Mouse (Mus musculus) kidney, embryonic 15.5 days (tissue): ENCODE measurements around the gene Erich3. TPM values are rescaled to one million over a fixed set of nuclear protein-coding genes. Genes with fewer than 3 reads are reported as not detected.

ENCODE experiments used
- ATAC-seq: fragments of 200-750 bp; cut with Nextera tagmentation; replicated peaks from 2 replicates; pipeline ENCODE4 v1.8.0; 2017; ENCODE audit warnings: moderate TSS enrichment; ENCODE audit not compliant: low FRiP score
- H3K27ac ChIP-seq: fragments of 300-500 bp; sonication (generic); 2 replicates; pipeline ENCODE4 v1.5.1; 2015; ENCODE audit warnings: mild to moderate bottlenecking, inconsistent platforms
- H3K27me3 ChIP-seq: fragments of 300-500 bp; sonication (generic); 2 replicates; pipeline ENCODE4 v1.6.1; 2015; ENCODE audit warnings: inconsistent platforms
- H3K36me3 ChIP-seq: fragments of 300-500 bp; sonication (generic); 2 replicates; pipeline ENCODE4 v1.6.1; 2015; ENCODE audit warnings: inconsistent platforms
- H3K4me1 ChIP-seq: fragments of 300-500 bp; sonication (generic); 2 replicates; pipeline ENCODE4 v1.6.1; 2015; ENCODE audit warnings: inconsistent platforms
- H3K4me2 ChIP-seq: fragments of 300-500 bp; sonication (generic); 2 replicates; pipeline ENCODE4 v1.6.1; 2015; ENCODE audit warnings: moderate library complexity, mild to moderate bottlenecking, inconsistent platforms
- H3K4me3 ChIP-seq: fragments of 300-500 bp; sonication (generic); replicated peaks from 2 replicates; pipeline ENCODE4 v1.5.1; 2015; ENCODE audit warnings: mild to moderate bottlenecking, inconsistent platforms
- H3K9ac ChIP-seq: fragments of 300-500 bp; sonication (generic); 2 replicates; pipeline ENCODE4 v1.6.1; 2015; ENCODE audit warnings: mild to moderate bottlenecking, inconsistent platforms
- H3K9me3 ChIP-seq: fragments of 300-500 bp; sonication (generic); replicated peaks from 2 replicates; pipeline ENCODE4 v1.6.1; 2016; ENCODE audit warnings: inconsistent platforms
- WGBS: fragments of 180-500 bp; shearing (Covaris S2); methylation state at CpG from one replicate; pipeline ENCODE4 v1.1.7; 2015; ENCODE audit warnings: mixed read lengths; 5-methylcytosine and 5-hydroxymethylcytosine counted together
- polyA plus RNA-seq: library from polyadenylated mRNA; unstranded; fragments of >200 nt; fragmentation: Nextera tagmentation; extraction: Ambion mirVana; gene quantifications from 2 replicates; pipeline ENCODE4 v1.2.1, GENCODE M21; 2015

Gene Erich3
- polyA plus RNA-seq, 1 experiment from 2014 or later, result 0.10 TPM

GRCm38 (mm10) chr3:154683667-154684066 is 20.0 kb downstream of the Erich3 start:
- Histone ChIP-seq H3K4me1 (no peaks in the 10 kb centered on the region), H3K9ac (no peak overlapping the region), H3K36me3 (no peaks in the 10 kb centered on the region), H3K4me2 (no peak overlapping the region), H3K4me3 (no peak overlapping the region), H3K27me3 (0 out of 2 replicates have a peak, but pooled peaks cover 3% of the 10 kb centered on the region), H3K9me3 (no peaks in the 10 kb centered on the region), H3K27ac (no peak overlapping the region)
- 77% methylated on average over 2 of the region's 2 CpGs for WGBS
- ATAC-seq, result no peak

- H3K4me3 ChIP-seq, result no peak overlapping the region
- peaks cover 11% of the 10 kb centered on the region; the same call in 1 of the 2 replicates for H3K27me3 ChIP-seq
- H3K27ac ChIP-seq, result no peak overlapping the region
- no peak overlapping the region for H3K4me2 ChIP-seq
- H3K9me3 ChIP-seq, result no peaks in the 10 kb centered on the region
- ATAC-seq, result no peak
- H3K9ac ChIP-seq, result no peak overlapping the region
- H3K36me3 ChIP-seq, result no peaks in the 10 kb centered on the region
- H3K4me1 ChIP-seq, result peaks cover 14% of the 10 kb centered on the region
Measured at GRCm38 (mm10) chr3:154690260-154690659, 26.6 kb downstream of the Erich3 start.

DNA sequence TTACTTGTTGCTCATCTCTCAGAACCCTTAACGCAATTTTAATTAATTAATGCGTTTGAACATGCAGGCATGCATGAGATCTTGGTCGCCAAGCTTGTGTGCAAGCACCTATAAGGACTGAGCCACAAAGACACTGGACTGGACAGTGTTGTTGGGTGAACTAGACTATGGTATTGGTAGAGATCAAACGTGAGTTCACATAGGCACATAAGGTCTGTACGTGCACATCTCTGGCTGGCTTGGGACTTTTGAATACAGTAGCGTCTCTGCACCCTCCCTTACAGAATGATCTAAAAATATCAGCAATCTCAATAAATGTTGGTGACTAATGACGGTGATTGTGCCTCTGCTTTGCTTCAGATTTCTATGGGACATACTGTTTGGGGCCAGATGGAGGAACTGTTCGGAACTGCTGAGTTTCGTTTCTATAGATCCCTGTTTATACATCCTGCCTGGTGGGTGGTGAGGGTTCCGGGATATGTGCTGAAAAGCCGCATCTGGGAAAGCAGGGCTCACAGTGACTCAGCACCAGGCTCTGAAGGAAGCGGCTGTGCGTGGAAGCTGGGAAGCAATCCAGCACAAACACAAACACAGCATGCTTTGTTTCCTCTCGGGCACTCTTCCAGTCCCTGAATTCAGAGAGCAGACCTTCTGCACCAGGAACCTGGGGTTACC is 28.4 kb downstream of the Erich3 start:
- H3K27me3 ChIP-seq, result peaks cover 12% of the 10 kb centered on the region; the same call in 1 of the 2 replicates
- peak overlapping the region; percentile 33 for H3K4me2 ChIP-seq
- H3K4me3 ChIP-seq, result no peak overlapping the region
- H3K9ac ChIP-seq, result no peak overlapping the region
- 41% methylated on average over 14 of the region's 14 CpGs for WGBS
- H3K27ac ChIP-seq, result no peak overlapping the region
- peaks cover 18% of the 10 kb centered on the region for H3K4me1 ChIP-seq
- peak; percentile 91 for ATAC-seq
- H3K36me3 ChIP-seq, result no peaks in the 10 kb centered on the region
- H3K9me3 ChIP-seq, result no peaks in the 10 kb centered on the region

- ATAC-seq, result no peak
- 0 out of 2 replicates have a peak overlapping the region, but pooled peaks have one; percentile 33 for H3K4me2 ChIP-seq
- 56% methylated on average over 3 of the region's 3 CpGs for WGBS
Measured at GRCm38 (mm10) chr3:154692572-154692922, 28.9 kb downstream of the Erich3 start.

GRCm38 (mm10) chr3:154693902-154694301 is 30.2 kb downstream of the Erich3 start:
- Histone ChIP-seq H3K4me1 (peaks cover 18% of the 10 kb centered on the region), H3K4me3 (no peak overlapping the region)
- no peak for ATAC-seq

More at GRCm38 (mm10) chr3:154692572-154692922, 28.9 kb downstream of the Erich3 start:
- no peak overlapping the region for H3K9ac ChIP-seq
- no peaks in the 10 kb centered on the region for H3K36me3 ChIP-seq
- peaks cover 12% of the 10 kb centered on the region; the same call in 1 of the 2 replicates for H3K27me3 ChIP-seq
- H3K4me1 ChIP-seq, result peaks cover 18% of the 10 kb centered on the region
- H3K9me3 ChIP-seq, result no peaks in the 10 kb centered on the region
- H3K27ac ChIP-seq, result no peak overlapping the region
- H3K4me3 ChIP-seq, result no peak overlapping the region

DNA sequence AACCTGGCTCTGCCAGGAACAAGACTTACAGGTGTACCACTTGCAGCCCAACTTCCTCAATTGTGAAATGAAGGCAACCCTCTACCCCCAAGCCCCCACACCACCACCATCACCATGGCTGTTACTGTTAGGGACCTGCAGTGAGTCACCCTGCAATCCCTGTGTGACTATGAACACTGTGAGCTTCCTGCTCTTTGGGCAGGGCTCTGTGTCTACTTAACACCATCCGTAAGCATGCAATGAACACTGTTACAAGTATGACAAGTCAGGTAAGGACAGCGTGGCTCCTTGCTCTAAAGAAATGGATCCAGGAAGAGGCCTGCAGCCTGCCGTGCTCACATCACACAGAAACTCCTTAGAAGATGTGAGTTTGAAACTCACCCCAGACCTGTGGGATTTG is 33.0 kb downstream of the Erich3 start:
- Histone ChIP-seq H3K27me3 (peaks cover 8% of the 10 kb centered on the region; the same call in 1 of the 2 replicates), H3K27ac (no peak overlapping the region), H3K4me2 (no peak overlapping the region), H3K36me3 (no peaks in the 10 kb centered on the region), H3K9ac (no peak overlapping the region), H3K4me1 (peaks cover 31% of the 10 kb centered on the region), H3K9me3 (no peaks in the 10 kb centered on the region), H3K4me3 (no peak overlapping the region)
- 94% methylated on average over 3 of the region's 3 CpGs for WGBS
- no peak for ATAC-seq

More at GRCm38 (mm10) chr3:154693902-154694301, 30.2 kb downstream of the Erich3 start:
- peaks cover 12% of the 10 kb centered on the region; the same call in 1 of the 2 replicates for H3K27me3 ChIP-seq
- H3K4me2 ChIP-seq, result no peak overlapping the region
- no peaks in the 10 kb centered on the region for H3K36me3 ChIP-seq
- 81% methylated on average over 4 of the region's 4 CpGs for WGBS
- H3K27ac ChIP-seq, result no peak overlapping the region
- H3K9me3 ChIP-seq, result no peaks in the 10 kb centered on the region
- H3K9ac ChIP-seq, result no peak overlapping the region

- Histone ChIP-seq H3K4me2 (no peak overlapping the region), H3K27ac (no peak overlapping the region), H3K4me1 (peaks cover 20% of the 10 kb centered on the region), H3K4me3 (no peak overlapping the region), H3K36me3 (no peaks in the 10 kb centered on the region), H3K9me3 (no peaks in the 10 kb centered on the region), H3K27me3 (0 out of 2 replicates have a peak, but pooled peaks cover 6% of the 10 kb centered on the region), H3K9ac (no peak overlapping the region)
- 23% methylated on average over 5 of the region's 5 CpGs for WGBS
- ATAC-seq, result no peak
Measured at GRCm38 (mm10) chr3:154698907-154699306, 35.2 kb downstream of the Erich3 start.

DNA sequence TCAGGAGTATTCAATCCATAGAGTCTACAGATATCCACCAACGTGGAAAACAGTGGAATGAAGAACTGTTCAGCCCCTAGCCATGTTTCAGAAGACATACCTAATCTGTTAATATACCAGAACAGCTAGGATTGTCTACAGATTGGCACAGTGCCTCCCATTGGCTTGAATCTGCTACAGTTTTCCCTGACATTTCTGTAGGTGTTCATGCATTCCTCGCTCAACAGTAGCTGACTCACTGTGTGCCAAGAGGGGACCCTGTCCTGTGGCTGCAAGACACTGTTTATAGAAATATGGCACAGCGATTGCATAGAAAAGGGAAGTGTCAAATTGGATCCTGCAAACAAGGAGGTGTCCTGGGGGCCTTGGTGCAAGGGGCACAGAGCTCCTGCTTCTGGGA is 36.6 kb downstream of the Erich3 start:
- peaks cover 22% of the 10 kb centered on the region for H3K4me1 ChIP-seq
- H3K4me2 ChIP-seq, result no peak overlapping the region
- no peak overlapping the region for H3K27ac ChIP-seq
- whole genome bisulfite sequencing, result 60% methylated on average over 3 of the region's 3 CpGs
- no peaks in the 10 kb centered on the region for H3K9me3 ChIP-seq
- H3K27me3 ChIP-seq, result 0 out of 2 replicates have a peak, but pooled peaks cover 6% of the 10 kb centered on the region
- H3K4me3 ChIP-seq, result no peak overlapping the region
- no peak overlapping the region for H3K9ac ChIP-seq
- ATAC-seq, result no peak
- H3K36me3 ChIP-seq, result no peaks in the 10 kb centered on the region

DNA sequence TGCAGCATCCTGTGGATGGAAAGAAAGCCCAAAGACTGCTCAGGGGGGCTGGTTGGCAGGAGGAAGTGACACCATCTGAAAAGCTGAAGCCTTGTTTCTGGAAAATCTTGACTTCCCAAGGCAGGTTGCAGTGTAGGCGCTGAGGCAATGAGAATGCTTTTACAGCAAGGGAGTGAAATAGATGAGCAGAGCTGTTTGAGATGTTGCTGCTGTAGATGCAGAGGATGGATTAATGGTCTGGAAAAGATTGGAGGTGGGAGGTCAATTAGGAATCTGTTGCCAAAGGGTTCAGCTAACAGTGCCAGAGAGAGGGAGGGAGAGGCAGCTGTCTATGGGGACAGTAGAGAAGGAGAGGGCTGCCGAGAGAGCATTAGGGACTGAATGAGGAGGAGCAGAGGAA is 37.1 kb downstream of the Erich3 start:
- H3K27me3 ChIP-seq, result 0 out of 2 replicates have a peak, but pooled peaks cover 6% of the 10 kb centered on the region
- no peak overlapping the region for H3K9ac ChIP-seq
- no peak overlapping the region for H3K27ac ChIP-seq
- no peak overlapping the region for H3K4me3 ChIP-seq
- ATAC-seq, result peak; percentile 83
- no peak overlapping the region for H3K4me2 ChIP-seq
- peaks cover 19% of the 10 kb centered on the region for H3K4me1 ChIP-seq
- H3K36me3 ChIP-seq, result no peaks in the 10 kb centered on the region
- whole genome bisulfite sequencing, result 28% methylated on average over 2 of the region's 2 CpGs
- H3K9me3 ChIP-seq, result no peaks in the 10 kb centered on the region

- Histone ChIP-seq H3K9me3 (no peaks in the 10 kb centered on the region), H3K4me3 (no peak overlapping the region), H3K36me3 (no peaks in the 10 kb centered on the region), H3K4me1 (peaks cover 16% of the 10 kb centered on the region), H3K27me3 (peaks cover 27% of the 10 kb centered on the region; the same call in 1 of the 2 replicates), H3K27ac (no peak overlapping the region), H3K4me2 (no peak overlapping the region), H3K9ac (no peak overlapping the region)
- peak; percentile 81 for ATAC-seq
- 21% methylated on average over 6 of the region's 6 CpGs for WGBS
Measured at GRCm38 (mm10) chr3:154704755-154705154, 41.1 kb downstream of the Erich3 start.

GRCm38 (mm10) chr3:154708150-154708549 is 44.5 kb downstream of the Erich3 start:
- Histone ChIP-seq H3K36me3 (no peaks in the 10 kb centered on the region), H3K4me3 (no peak overlapping the region), H3K4me1 (0 out of 2 replicates have a peak, but pooled peaks cover 5% of the 10 kb centered on the region), H3K9ac (no peak overlapping the region), H3K9me3 (no peaks in the 10 kb centered on the region), H3K4me2 (no peak overlapping the region), H3K27ac (no peak overlapping the region), H3K27me3 (peaks cover 27% of the 10 kb centered on the region; the same call in 1 of the 2 replicates)
- WGBS, result 92% methylated on average over 3 of the region's 3 CpGs
- ATAC-seq, result no peak

DNA sequence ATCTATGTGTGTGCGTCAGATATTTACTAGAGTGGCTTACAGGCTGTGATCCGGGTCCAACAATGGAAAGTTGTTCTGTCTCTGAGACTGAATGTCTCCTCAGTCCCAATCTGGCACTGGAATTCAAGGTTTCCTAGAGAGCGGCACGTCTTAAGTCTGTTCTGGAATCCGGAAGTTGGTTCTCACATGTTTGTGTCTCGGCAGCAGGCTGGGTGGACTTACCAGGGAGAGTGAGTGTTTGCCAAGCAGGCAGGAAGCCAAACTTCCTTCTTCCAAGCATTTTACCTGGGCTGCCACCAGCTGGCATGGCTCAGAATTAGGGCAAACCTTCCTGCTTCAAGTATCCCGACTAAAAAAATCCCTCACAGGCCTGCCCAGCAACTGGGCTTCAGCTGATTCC is 59.5 kb downstream of the Erich3 start:
- WGBS, result 65% methylated on average over 7 of the region's 7 CpGs
- Histone ChIP-seq H3K9ac (no peak overlapping the region), H3K4me1 (no peaks in the 10 kb centered on the region), H3K4me2 (no peak overlapping the region), H3K36me3 (no peaks in the 10 kb centered on the region), H3K4me3 (no peak overlapping the region), H3K27me3 (no peaks in the 10 kb centered on the region), H3K9me3 (no peaks in the 10 kb centered on the region), H3K27ac (no peak overlapping the region)
- ATAC-seq, result no peak
